Mouse (Mus musculus): Measurements from ENCODE around the gene Pcp2. TPM values are rescaled to one million over a fixed set of nuclear protein-coding genes. Genes with fewer than 3 reads are reported as not detected.

The Pcp2 gene
- polyA plus RNA-seq, 1 experiment = 2,128 TPM

DNA sequence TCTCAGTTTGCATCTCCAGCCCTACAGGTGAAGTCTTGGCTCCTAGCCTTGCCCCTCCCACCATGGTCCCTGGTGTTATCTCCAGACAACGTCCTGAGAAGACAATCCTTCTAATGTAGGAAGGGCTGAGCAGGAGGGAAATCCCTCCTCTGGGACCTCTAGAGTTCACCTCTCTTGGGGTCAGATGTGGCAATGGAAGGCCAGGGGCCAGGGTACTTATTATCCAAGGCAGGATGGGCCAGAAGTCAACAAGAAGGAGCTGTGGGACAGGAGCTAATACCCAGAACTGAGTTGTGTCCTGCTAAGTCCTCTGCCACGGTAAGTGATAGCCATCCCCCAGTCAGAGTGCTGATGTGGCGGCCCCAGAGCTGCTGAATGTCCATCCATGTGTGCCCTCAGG is 30.2 kb upstream of the Pcp2 start, which contains the start of gene Retn:
Retn (plus strand) TSS at position 245 of the 400 bp plus-strand sequence.
- TF ChIP-seq POLR2A (IDR thresholded peaks at IDR 0.05; ENCODE audit: borderline replicate concordance, insufficient read depth, low read length) (no peak), CTCF (IDR thresholded peaks at IDR 0.05; ENCODE audit: borderline replicate concordance, insufficient read depth, low read depth, low read length) (no peak)
- Histone ChIP-seq H3K27me3 (ENCODE audit: control insufficient read depth, insufficient read depth, low read length) (no peaks in the 10 kb centered on the region; the same call in 1 of the 2 replicates), H3K27ac (ENCODE audit: insufficient read depth, low read length) (no peak within 1 kb of the TSS), H3K4me3 (replicated peaks; ENCODE audit: insufficient read depth, low read depth, low read length) (no peak within 1 kb of the TSS), H3K4me1 (ENCODE audit: control insufficient read depth, insufficient read depth, low read length) (no peaks in the 10 kb centered on the region)
- WGBS = 72% methylated on average over 3 of the region's 3 CpGs
- DNase-seq = no peak

DNA sequence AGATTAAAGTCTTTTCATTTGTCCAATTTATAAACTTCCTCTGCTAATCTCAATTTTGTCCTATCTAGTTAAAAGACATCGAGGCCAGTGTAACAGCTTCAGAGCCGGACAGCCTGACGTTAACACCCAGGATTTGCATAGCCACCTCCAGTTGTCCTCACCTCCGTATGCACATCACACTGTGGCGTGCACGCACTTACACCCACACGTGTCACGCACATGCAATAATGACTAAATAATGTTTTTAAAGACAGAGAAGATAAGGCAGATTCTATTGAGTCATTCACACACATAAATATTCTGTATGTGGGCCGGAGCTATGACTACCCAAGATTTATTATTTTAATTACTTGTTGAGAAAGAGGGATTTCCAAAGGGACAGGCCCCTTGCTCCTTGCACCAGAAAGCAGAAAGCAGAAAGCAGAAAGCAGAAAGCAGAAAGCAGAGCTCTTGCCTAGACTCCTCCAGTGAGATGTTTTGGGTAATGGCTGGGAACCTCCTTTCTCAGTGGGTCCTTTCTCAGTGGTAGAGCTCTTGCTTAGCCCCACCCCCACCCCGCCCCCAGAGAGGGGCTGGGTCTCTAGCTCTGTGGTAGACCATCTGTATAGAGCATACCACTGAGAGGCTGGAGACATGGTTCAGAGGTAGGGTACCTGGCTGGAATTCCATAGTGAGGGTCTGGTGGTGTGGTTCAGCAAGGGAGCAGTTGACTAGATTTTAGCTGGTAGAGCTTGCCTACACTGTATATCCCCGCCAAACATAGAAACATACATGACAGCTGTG is 29.6 kb upstream of the Pcp2 start:
- no peak for DNase-seq
- no peak overlapping the region for H3K4me3 ChIP-seq (replicated peaks; ENCODE audit: insufficient read depth, low read depth, low read length)
- H3K27me3 ChIP-seq (ENCODE audit: control insufficient read depth, insufficient read depth, low read length) = no peaks in the 10 kb centered on the region; the same call in 1 of the 2 replicates
- no peak overlapping the region for H3K27ac ChIP-seq (ENCODE audit: insufficient read depth, low read length)
- H3K4me1 ChIP-seq (ENCODE audit: control insufficient read depth, insufficient read depth, low read length) = no peaks in the 10 kb centered on the region
- TF ChIP-seq CTCF (IDR thresholded peaks at IDR 0.05; ENCODE audit: borderline replicate concordance, insufficient read depth, low read depth, low read length) (no peak), POLR2A (IDR thresholded peaks at IDR 0.05; ENCODE audit: borderline replicate concordance, insufficient read depth, low read length) (no peak)
- WGBS = 75% methylated on average over 11 of the region's 11 CpGs

DNA sequence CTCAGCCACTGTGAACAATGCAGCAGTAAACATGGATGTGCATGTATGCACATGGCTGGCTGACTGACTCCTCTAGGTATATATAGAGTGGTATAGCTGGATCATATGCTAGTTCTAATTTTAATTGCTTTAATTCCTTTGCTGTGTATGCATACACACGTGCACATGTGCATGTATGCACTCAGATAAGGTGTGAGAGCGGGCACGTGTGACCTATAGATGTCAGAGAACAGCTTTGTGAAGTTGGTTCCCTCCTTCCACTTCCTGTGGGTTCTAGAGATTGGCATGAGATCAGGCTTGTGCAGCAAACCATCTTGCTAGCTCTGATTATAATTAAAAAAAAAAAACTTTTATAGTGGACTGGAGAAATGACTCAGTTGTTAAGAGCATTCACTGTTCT is 27.5 kb upstream of the Pcp2 start:
- WGBS = 62% methylated on average over 3 of the region's 3 CpGs
- DNase-seq = no peak
- Histone ChIP-seq H3K27ac (ENCODE audit: insufficient read depth, low read length) (no peak overlapping the region), H3K4me1 (ENCODE audit: control insufficient read depth, insufficient read depth, low read length) (no peaks in the 10 kb centered on the region), H3K27me3 (ENCODE audit: control insufficient read depth, insufficient read depth, low read length) (no peaks in the 10 kb centered on the region; the same call in 1 of the 2 replicates), H3K4me3 (replicated peaks; ENCODE audit: insufficient read depth, low read depth, low read length) (no peak overlapping the region)
- TF ChIP-seq CTCF (IDR thresholded peaks at IDR 0.05; ENCODE audit: borderline replicate concordance, insufficient read depth, low read depth, low read length) (no peak), POLR2A (IDR thresholded peaks at IDR 0.05; ENCODE audit: borderline replicate concordance, insufficient read depth, low read length) (no peak)

DNA sequence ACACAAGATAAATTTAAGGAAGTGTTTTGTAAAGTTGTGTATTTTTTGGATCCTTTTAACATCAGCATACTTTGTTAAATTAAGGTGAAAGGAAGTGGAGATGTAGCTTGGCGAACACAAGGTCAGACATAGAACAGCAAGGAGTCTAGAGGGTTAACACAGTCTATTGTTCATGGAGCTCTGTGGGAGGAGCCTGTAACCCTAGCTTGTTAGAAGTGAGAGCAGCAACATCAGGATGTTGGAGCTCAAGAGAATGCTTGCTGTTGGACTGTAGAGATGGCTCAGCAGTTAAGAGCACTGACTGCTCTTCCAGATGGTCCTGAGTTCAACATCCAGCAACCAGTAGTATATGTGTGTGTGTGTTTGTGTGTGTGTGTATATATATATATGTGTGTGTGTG is 23.6 kb upstream of the Pcp2 start:
- Histone ChIP-seq H3K4me1 (ENCODE audit: control insufficient read depth, insufficient read depth, low read length) (no peaks in the 10 kb centered on the region), H3K27ac (ENCODE audit: insufficient read depth, low read length) (no peak overlapping the region), H3K4me3 (replicated peaks; ENCODE audit: insufficient read depth, low read depth, low read length) (no peak overlapping the region), H3K27me3 (ENCODE audit: control insufficient read depth, insufficient read depth, low read length) (no peaks in the 10 kb centered on the region)
- WGBS = 37% methylated on average over 1 of the region's 1 CpGs
- DNase-seq = no peak
- TF ChIP-seq CTCF (IDR thresholded peaks at IDR 0.05; ENCODE audit: borderline replicate concordance, insufficient read depth, low read depth, low read length) (no peak), POLR2A (IDR thresholded peaks at IDR 0.05; ENCODE audit: borderline replicate concordance, insufficient read depth, low read length) (no peak)

DNA sequence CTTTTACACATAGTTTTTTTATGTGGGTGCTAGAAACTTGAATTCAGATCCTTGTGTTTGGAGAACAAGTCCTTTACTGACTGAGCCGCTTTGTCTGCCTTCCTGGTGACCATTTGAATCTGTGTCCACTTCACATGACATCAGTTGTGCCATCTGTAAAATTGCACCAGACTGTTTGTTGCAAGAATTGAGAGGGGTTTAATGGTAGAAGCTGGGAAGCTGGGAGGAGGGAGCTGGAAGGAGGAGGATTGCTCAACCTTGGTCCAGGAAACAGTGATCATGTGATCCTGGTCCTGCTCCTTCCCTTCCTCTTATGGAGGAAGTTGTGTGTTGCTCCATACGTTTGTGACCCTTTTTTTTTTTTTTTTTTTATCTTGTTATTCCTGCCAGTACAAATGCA is 22.9 kb upstream of the Pcp2 start:
- TF ChIP-seq POLR2A (IDR thresholded peaks at IDR 0.05; ENCODE audit: borderline replicate concordance, insufficient read depth, low read length) = no peak
- TF ChIP-seq CTCF (IDR thresholded peaks at IDR 0.05; ENCODE audit: borderline replicate concordance, insufficient read depth, low read depth, low read length) = no peak
- WGBS = 79% methylated on average over 2 of the region's 2 CpGs

DNA sequence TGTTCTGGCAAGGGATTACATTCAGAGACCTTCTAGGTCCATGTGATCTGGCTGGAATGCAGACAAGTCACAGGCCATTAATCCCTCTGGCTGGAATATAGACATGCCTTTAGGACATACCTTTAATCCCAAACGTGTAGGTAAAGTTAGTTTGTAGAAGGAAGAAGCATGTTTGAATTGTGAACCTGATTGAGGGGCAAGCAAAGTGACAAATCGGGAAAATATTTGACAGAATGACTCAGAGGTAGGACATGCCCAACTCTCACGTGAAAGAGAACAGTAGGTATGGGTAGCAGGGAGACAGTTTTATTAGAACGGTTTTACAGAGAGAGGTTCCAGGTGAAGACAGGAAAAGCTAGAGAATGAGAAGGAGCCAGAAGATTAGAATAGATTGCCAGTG is 22.2 kb upstream of the Pcp2 start:
- Histone ChIP-seq H3K27me3 (ENCODE audit: control insufficient read depth, insufficient read depth, low read length) (no peaks in the 10 kb centered on the region), H3K4me1 (ENCODE audit: control insufficient read depth, insufficient read depth, low read length) (no peaks in the 10 kb centered on the region), H3K4me3 (replicated peaks; ENCODE audit: insufficient read depth, low read depth, low read length) (no peak overlapping the region), H3K27ac (ENCODE audit: insufficient read depth, low read length) (no peak overlapping the region)
- WGBS = 79% methylated on average over 4 of the region's 4 CpGs
- TF ChIP-seq POLR2A (IDR thresholded peaks at IDR 0.05; ENCODE audit: borderline replicate concordance, insufficient read depth, low read length) (no peak), CTCF (IDR thresholded peaks at IDR 0.05; ENCODE audit: borderline replicate concordance, insufficient read depth, low read depth, low read length) (no peak)
- DNase-seq = no peak

More for the DNA sequence above, 22.9 kb upstream of the Pcp2 start:
- DNase-seq = no peak
- Histone ChIP-seq H3K27me3 (ENCODE audit: control insufficient read depth, insufficient read depth, low read length) (no peaks in the 10 kb centered on the region), H3K27ac (ENCODE audit: insufficient read depth, low read length) (no peak overlapping the region), H3K4me3 (replicated peaks; ENCODE audit: insufficient read depth, low read depth, low read length) (no peak overlapping the region), H3K4me1 (ENCODE audit: control insufficient read depth, insufficient read depth, low read length) (no peaks in the 10 kb centered on the region)

DNA sequence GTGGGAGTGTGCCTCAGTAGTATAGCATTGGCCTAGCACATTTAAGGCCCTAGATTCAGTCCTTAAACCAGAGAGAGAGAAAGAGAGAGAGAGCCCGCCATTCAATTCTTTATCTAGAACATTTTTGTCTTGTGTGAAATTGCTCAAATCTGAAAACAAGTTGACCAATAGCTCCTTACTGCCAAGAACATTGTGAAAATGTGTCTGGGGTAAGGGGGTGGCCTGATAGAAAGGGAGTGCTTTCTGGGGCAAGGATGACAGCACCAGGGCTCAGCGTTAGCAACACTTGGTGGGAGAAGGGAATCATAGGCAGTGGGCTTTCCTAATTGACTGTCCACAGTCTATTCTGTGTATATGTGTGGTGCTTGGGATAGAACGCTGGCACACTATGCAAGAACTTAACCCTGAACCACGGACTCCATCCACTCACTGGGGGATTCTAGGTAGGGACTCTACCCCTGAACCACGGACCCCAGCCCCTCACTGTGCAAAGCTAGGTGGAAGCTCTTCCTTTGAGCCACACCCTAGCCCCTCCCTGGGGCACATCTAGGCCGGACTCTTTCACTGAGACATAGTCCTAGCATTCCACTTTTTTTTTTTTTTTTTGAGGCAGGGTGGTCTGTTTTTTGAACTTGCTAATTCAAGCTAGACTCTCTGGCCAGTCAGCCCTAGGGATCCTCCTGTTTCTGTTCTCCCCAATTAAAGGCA is 21.6 kb upstream of the Pcp2 start:
- no peak overlapping the region for H3K27ac ChIP-seq (ENCODE audit: insufficient read depth, low read length)
- no peaks in the 10 kb centered on the region for H3K27me3 ChIP-seq (ENCODE audit: control insufficient read depth, insufficient read depth, low read length)
- 83% methylated on average over 6 of the region's 6 CpGs for WGBS
- no peak for TF ChIP-seq CTCF (IDR thresholded peaks at IDR 0.05; ENCODE audit: borderline replicate concordance, insufficient read depth, low read depth, low read length)
- TF ChIP-seq POLR2A (IDR thresholded peaks at IDR 0.05; ENCODE audit: borderline replicate concordance, insufficient read depth, low read length) = no peak
- H3K4me1 ChIP-seq (ENCODE audit: control insufficient read depth, insufficient read depth, low read length) = no peaks in the 10 kb centered on the region
- no peak for DNase-seq
- no peak overlapping the region for H3K4me3 ChIP-seq (replicated peaks; ENCODE audit: insufficient read depth, low read depth, low read length)

All from cerebellum, adult 2 months (tissue).